Mouse (Mus musculus) kidney, postnatal 4 days (tissue): ENCODE measurements around the gene Rasa3.
A peak's percentile ranks its signal among the peaks of the same experiment; 100 is the strongest.

Experiments
- DNase-seq, 2 experiments: peaks; one replicate each; pipeline ENCODE4 v3.0.0; 2021; ENCODE audit warnings: mixed read lengths in 2 of 2

The Rasa3 gene

DNA sequence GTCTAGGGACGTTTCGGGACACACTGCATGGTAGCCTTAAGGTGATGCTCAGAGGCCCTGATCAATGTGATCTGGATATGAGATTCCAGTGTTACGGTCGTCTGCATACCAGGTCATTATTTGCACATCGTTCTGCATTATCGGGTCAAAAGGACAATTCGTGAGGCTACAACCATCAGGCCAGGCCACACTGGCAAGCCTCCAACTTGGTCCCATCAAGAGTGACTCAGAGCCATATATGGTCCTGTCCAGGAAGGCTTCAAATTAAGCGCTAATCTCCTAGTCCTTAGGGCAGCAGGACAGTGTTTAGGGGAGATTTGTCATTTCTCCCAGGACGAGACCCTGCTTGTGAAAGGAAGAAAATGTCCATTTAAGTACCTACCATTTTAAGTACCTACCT lies 63.3 kb downstream of the Rasa3 start:
- no peak for DNase-seq

DNA sequence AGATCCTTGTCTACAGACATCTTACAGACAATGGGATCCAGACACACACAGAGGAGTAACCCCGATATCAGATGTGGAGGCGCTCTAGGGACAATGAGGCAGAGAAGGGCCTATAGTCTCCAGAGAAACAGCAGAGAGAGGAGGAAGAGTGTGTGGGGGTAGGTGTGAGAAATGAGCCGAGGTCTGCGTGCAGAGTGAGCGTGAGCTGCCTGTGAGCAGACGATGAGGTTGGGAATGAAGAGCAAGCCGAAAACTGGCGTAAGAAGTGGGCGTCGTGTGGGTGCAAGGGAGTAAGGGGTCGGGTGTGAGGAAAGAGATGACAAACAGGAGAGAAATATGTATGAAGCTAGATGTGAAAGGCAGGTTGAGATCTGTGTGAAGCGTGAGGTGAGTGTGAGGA lies 65.7 kb downstream of the Rasa3 start:
- DNase-seq = no peak

DNA sequence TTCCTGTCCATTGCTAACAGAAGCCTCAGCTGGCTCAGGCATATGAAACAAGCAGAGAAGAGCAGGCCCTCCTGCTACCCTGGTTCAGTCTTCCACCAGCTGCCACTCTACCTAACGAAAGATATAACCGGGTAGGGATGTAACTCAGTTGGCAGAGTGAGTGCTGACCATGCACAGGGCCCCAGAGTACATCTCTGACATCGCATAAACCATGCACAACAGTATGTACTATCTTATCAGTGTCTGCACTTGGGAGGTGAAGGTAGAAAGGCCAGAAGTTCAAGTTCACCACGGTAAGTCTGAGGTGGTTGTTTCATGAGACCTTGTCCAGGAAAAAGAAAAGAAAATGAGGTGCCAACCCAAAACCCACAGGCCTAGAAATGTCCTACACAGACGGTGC lies 67.4 kb downstream of the Rasa3 start:
- no peak for DNase-seq

DNA sequence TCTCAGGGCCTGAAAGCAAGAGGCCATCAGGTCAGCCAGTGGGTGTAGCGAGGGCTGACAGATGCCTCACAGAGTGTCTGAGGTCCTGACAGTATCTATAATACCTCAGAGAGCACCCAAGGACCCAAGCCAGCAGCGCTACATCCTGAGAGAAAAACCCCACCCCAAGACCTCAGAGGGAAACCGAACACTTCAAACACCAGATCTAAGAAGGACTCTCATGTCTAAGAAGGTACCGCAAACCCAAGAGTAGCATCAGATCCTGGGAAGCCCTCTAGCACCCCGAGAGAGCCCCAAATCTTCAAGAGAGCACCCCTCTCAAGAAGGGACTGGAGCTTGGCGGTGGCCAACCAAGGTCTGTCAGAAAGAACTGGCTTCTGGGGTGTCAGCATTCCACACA lies 68.5 kb downstream of the Rasa3 start:
- DNase-seq = no peak

DNA sequence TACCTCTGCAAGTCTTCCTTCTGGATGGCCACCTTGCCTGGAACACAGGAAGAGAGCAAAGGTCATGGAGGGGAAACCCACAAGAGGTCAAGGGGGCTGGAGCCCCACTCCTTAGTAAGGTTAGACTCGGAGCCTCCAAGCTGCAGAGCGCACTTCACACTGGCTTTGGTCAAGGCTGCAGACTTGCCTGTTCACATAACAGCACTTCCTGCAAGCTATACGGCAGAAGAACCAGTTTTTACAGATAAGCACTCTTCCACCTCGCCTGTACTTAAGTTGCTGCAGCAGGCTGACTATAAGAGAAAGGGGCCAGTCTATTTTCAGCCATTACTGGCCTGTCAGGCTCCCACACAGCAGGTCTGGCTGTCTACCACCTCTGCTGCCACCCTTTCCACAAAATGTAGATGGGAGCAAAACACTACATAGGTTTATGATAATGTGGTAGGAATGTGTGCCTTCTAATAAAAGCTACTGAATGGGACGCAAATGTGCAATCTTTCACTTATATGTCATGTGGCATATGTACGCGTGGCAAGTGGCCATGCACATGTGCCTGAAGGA lies 71.4 kb downstream of the Rasa3 start:
- no peak for DNase-seq

DNA sequence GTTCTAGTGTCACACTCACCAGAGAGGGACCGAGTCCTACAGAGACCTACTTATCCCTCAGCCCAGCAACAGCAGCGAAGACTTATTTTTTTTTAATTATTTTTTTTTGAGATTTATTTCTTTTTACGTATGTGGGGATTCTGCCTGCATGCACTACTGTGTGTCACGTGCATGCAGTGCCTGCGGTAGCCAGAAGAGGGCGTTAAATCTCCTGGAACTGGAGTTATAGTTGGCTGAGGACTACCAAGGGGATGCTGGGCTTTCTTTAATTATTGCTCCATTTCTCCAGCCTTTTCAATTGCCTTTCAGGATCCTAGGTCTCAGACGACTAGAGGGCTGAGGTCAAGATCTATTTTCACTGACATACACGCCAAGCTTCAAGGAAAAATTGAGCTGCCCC lies 74.8 kb downstream of the Rasa3 start:
- peak; percentile 68 to 70 for DNase-seq

DNA sequence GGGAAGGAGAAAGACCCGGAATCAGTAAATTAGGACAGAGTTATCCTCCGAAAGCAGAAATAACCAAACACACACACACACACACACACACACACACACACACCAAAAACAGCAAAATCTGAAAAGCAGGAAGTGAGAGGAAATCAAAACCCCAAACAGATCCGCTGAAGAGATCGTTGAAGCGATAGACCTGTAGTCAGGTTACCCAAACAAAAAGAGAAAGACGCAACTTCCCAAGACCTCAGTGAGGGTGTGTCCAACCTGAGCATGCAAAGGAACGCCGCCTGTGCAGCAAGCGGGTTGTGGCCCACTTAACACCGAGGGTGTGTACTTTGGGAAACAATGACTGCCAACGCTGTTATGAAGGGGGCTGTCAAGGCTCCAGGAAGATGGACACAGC lies 76.2 kb downstream of the Rasa3 start:
- DNase-seq = no peak

DNA sequence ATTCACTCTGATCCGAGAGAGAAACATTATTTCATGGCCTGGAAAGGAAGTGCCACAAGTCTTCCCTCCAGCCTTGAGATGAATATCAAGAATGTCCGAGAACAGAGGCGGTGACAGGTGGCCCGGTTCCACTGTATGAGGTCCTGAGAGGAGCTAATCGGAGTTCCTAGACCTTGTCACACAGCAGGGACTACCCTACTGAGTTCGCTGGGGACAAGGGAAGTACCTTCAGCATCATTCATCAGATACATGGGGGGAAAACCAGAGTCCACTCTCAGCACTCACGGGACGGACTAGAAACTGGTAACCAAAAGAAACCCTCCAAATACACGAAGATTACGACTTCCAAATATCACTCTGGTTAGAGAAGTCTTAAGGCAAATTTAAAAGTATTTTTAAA lies 76.7 kb downstream of the Rasa3 start:
- DNase-seq = no peak

DNA sequence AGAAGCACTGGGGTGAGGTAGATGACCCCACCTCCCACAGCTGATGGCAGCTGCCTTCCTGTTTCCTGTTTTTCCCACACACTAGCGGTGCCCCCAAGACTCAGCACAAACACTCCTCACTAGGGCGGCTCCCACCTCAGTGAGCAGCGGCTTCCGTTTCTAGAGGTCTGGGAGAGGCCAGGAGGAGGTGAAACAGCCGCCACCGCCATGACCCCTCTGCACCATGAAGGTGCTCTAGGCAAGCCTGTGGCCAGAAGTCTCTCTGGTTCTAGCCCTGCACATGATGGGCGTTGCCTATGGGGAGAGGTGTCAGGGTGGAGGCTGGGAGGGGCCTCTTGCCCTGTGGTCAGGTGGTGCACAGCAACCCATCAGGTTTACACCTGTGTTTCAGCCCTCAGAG lies 77.2 kb downstream of the Rasa3 start:
- DNase-seq = peak; percentile 42 to 65

DNA sequence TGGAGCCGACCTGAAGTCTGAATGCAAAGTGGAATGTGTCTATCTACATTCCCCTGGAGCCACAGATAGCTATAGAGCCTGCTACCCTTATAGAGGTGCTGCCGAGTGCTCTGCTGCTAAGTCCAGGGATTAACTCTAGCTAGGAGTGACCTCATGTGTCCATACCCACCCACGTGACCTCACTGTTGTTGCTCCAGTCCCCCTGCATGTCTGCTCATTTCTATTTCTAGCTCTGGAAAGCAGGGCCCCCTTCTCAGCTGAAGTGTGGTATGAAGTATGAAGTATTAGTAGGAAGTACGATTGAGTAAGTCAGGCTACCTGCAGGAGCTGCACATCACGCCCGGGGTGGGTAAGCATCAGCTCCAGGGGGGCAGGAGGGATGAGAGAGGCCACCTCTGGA lies 79.6 kb downstream of the Rasa3 start:
- DNase-seq = no peak

DNA sequence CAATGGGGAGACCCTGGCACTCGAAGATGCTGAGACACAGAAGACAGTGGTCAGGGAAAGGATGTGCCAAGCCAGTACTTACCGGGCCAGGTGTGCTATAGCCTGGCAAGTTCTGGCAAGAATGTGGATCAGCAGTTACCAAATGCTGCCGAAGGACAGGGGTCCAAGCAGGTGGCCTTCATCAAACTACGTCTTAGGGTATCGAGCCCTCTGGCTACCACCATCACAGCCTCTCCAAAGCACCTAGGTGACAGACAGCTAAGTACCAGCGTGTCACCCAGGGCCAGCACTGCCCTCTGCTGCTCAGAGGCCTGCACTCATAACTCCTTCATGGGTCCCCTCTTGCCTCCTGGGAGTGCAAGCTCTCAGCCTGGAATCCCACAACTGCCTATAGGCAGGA lies 81.5 kb downstream of the Rasa3 start:
- DNase-seq = no peak

DNA sequence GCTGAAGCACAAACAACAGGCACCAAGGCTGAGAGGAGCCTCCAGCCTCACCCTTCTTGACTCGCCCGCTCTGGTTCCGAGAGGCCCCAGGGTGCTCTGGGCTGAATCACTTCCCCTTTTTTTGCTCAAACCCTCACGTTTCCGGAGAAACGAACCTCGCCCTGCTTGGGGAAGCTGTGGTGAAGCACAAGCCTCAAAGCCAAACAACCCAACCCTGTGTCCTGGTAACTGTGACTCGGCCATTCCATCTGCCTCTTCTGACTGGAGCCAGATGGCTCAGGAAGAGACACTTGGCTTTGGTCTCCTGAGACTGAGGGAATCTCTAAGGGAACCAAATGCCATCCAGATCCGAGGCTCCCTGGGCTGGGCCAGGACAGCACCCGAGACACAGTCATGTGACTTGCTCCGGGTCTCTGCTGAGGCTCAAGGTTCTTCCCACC lies 82.5 kb downstream of the Rasa3 start:
- DNase-seq = no peak

DNA sequence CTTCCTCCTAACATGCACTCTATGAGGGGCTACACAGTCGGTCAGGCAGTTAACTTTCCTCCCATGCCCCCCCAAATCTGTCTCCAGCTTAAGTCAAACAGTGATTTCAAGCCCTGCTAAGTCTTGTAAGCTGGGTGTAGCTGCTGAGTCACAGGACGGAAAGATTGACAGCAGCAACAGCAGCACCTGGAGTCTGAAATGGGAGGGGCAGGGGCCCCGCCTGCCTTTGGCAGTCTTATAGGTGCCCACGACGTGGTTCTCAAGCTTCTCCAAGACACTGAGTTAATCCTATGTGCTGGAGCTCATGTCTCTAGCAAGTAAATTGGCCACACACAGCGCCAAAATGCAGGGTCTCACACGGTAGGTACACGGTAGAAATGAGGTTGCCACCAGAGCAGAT lies 84.1 kb downstream of the Rasa3 start:
- no peak for DNase-seq

DNA sequence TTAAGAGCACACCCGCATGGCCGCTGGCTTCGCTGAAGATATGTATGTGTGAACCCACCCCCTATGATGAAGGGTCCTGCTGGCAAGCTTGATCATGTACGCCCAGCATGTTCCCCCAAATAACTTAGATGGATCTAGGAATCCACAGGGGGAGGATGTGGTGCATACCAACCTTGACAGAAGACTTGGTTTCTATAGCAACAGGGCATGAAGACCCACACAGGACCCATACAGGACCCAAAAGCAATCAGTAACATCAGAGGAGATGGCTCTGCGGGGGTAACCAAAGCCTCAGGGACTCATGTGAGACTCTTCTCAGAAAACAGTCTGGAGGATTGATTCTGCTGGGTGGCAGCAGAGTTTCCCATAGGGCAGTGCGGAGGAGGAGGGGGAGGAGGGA lies 86.2 kb downstream of the Rasa3 start:
- no peak for DNase-seq

DNA sequence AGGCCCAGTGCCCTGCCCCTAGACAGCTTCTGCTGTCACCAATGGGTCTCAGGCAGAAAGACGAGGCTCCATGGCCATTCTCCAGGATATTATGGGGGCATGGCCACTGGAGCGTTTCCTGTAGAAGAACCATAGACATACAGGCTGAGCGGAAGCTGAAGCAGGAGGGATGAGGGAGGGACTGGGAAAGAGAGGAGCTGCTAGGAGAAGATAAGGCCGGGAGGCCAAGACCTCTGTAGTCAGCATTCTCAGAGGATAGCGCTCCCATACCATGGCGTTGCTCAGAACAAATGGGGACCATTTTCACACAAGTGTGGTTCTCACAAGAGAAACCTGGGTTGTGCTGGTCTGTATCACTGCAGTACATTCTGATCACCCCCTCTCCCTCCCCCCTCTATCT lies 88.3 kb downstream of the Rasa3 start:
- no peak for DNase-seq

DNA sequence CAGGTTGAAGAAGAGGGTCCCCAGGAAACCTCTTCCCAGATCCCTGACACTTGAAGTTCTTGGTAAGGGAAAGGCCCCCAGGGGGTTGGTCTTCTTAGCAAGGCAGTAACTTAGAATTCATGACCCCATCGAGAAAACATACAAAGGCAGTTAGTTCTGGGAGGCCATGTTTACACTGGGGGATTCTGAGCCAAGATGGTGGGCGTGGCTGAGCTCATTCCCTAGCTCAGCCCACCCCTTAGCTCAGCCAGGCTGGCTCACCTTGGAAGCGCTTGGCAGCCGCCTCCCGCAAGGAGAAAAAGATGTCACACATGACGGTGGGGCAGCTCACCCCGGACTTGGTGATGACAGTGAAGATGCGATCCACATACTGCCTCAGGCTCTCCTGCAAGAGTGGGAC lies 92.8 kb downstream of the Rasa3 start:
- no peak for DNase-seq

DNA sequence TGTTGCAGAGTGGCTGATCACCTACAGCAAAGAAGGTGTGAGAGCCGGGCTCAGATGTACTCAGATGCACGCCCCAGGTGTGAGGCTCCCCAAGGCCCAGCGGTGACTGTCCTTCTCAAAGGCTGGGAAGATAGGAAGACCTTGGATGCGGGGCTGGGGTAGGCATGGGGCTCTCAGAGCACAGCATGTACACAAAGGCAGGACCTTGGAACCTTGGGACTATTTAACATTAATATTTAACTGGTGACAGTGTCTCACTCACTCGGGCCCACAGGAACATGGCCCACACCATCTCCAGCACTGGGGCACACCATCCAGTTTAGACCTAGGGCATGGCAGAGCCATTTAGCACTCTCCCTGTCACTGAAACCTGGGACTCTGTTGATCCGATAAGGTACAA lies 99.5 kb downstream of the Rasa3 start:
- DNase-seq = peak in 1 of 2 experiments; percentile 17

DNA sequence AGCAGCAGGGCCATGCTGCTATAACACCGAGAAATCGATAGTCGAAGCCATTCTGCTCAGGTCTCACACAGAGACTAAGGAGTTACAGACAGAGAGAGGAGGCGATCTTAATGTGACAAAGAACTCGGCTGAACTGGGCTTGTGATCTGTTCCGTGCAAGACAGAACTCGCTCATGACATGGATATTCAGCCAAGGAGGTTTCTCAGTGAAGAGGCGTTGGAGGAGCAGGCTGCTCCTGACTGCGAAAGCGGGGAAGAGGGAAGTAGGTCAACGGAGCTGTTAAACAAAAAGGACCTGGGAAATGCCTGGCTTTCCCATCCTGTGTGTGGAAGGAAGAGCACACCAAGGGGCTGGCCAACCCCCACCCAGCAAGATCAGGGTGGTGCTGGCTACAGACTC lies 105.4 kb downstream of the Rasa3 start:
- no peak for DNase-seq

DNA sequence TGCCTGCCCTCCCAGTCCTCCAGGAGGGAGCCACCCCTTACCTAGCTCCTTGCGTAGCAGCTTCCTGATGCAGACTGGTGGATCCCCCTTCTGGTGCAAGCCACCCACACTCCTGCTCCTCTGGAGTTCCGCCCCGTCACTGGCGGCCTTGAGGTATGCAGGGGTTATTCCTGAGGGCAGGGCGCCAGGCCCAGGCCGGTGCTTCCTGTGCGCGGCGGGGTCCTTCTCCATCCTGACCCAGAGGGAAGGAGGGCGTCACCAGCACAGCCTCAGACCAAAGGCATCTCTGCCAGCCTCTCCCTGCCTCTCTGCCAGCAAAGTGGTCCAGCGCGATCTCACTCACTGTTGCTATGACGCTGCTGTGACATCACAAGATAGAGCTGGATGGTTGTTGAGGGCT lies 115.3 kb downstream of the Rasa3 start, which contains the start of gene 1700029H14Rik:
Gene 1700029H14Rik, minus strand, starts transcription at position 344 of the 400 bp plus-strand sequence.
- peak; percentile 63 to 79 for DNase-seq

DNA sequence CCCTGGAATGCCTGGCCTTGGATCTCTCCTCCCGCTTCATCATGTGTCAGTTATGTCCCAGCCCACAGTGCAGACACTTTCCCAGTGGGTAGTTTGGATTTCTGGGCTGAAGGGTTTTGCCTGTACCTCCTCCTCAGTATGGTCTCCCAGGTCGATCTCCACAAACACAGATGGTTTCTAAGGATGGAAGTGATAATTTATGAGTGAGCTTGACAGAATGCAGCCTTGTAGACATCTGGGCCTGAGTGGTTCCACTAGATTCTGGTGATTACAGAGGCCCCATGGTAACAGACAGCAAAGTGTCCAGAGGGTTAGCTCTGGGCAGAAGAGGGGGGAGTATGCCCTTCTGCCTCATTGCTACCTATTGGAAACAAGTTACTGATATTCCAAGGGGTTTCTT lies 119.9 kb downstream of the Rasa3 start:
- no peak for DNase-seq

DNA sequence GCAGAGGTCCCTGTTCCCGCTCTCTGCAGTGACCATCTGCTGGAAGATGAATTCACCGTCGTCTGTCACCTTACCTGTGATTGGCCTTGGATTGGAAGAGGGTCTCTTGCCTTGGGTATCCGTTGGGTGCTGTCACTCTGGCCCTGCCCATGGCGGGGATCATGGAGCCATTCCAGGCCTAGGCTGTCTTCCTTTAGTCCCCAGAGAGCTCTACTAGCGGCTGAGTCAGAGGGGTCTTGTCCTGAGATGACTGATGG lies 125.9 kb downstream of the Rasa3 start:
- no peak for DNase-seq

DNA sequence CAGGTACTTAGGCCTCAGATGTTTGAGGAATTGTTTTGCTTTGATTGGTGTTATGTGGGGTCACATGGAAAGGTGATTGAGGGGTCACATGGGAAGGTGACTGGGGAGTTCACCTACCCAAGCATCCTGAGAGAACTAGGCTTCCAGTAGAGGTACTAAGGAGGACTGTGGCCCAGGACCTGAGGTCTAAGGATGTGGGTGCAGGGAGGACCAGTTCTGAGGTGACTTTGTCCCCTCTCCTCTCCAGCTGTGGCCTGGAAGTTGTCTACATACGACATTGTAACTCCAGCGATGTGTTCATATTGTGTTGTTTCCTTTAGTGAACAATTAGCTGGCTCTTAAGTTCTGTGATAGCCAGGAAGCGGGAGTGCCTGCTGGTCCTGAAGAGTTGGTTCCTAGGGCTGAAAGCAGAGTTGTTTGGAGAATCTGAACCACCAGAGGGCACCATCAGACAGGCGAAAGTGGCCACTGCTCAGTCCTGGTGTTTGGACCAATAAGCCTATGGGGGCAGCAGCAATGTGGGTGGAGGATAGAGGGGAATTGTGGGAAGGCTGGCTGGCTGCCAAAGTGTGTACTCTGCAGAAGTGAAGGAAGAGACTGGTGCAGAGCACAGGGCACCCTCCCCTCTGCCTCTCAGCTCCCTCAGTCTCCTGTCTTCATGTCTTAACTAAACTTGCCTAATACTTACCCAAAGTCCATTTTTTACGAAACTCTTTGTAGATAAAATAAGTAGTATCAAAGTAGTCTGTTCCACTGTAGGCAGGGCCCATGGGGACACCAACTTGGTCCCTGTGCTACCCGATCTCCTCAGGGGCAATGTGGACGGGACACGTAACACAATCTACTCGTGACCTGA lies 126.5 kb downstream of the Rasa3 start:
- DNase-seq = peak; percentile 94 to 95

DNA sequence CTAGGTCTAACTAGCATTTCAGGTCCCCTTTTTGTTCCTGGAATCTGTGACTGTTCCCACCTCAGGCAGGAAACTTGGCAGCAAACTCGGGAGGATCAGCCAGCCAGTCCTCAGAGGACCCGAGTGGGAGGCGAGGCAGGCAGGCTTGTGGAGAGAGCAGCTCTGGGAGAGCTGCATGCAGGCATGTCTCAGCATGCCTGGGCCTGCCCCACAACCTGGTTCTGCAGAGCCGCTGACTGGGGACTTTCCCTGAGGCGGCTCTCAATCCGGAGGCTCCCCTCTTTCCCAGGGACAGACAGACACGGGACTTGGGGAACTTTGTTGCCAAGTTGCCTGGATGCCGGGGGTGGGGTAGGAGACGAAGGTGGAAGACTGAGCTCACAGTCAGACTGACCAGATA lies 128.6 kb downstream of the Rasa3 start:
- peak; percentile 54 to 59 for DNase-seq

DNA sequence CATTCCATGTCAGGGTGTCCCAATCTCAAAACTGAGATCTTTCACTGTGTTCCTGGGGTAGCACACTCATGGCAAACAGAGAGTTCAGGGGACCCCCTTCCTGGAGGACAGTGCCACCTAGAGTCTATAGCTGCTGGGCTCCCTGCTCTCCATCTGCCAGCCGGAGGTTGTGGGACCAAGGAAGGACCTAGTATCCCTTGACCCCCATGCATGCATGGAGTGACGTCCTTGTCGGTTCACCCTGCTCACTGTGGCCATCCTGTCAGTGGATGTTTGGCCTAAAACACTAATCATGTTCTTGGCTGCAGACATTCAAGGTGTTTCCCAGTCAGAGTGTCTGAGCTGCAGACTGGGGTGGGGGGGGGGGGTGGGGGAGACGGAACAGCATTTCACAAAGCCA lies 129.2 kb downstream of the Rasa3 start:
- DNase-seq = peak; percentile 62 to 74

DNA sequence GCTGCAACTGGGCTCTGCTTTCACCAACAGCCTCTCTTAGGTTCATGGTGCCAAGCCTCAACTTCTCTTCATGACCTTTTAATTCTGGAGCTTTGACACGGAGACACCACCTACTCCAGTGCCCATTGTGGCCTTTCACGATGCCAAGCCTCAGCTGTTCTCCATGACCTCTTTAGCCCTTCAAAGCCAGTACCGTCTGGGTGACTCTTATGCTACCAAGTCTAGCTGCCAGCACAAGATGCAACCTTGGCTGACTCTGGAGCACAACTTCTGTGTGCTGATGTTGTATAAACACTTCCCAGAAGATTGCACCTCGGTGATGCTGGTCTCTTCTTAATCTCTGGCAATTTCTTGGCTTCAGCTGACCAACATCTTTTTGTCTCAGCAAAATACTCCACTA lies 131.0 kb downstream of the Rasa3 start:
- no peak for DNase-seq
